Mouse (Mus musculus) intestine, embryonic 16.5 days (tissue): ENCODE data around the gene Mef2d. TPM values are rescaled to one million over a fixed set of nuclear protein-coding genes. Genes with fewer than 3 reads are reported as not detected.
"Not testable (repeated sequence)": the region's sequence is repeated elsewhere in the genome, so short reads cannot be mapped to it uniquely, and the experiment has no call there.

ENCODE experiments used
- ATAC-seq: fragments of 200-750 bp; cut with Nextera tagmentation; 2 replicates; pipeline ENCODE4 v1.8.0; 2017; ENCODE audit warnings: moderate TSS enrichment, moderate library complexity
- H3K27ac ChIP-seq: fragments of 300-500 bp; sonication (generic); 2 replicates; pipeline ENCODE4 v1.5.1; 2014; ENCODE audit warnings: mild to moderate bottlenecking, low read length
- H3K27me3 ChIP-seq: fragments of 300-500 bp; sonication (generic); replicated peaks from 2 replicates; pipeline ENCODE4 v1.6.1; 2014; ENCODE audit warnings: low read length, control low read depth, mixed read lengths; ENCODE audit not compliant: control insufficient read depth, insufficient read depth
- H3K36me3 ChIP-seq: fragments of 300-500 bp; sonication (generic); 2 replicates; pipeline ENCODE4 v1.6.1; 2014; ENCODE audit warnings: low read length, control low read depth; ENCODE audit not compliant: control insufficient read depth, insufficient read depth
- H3K4me1 ChIP-seq: fragments of 300-500 bp; sonication (generic); 2 replicates; pipeline ENCODE4 v1.6.1; 2014; ENCODE audit warnings: low read length, control low read depth, mixed read lengths; ENCODE audit not compliant: control insufficient read depth, insufficient read depth
- H3K4me2 ChIP-seq: fragments of 300-500 bp; sonication (generic); 2 replicates; pipeline ENCODE4 v1.6.1; 2014; ENCODE audit warnings: low read depth, low read length, control low read depth
- H3K4me3 ChIP-seq: fragments of 300-500 bp; sonication (generic); 2 replicates; pipeline ENCODE4 v1.5.1; 2014; ENCODE audit warnings: mild to moderate bottlenecking, low read length
- H3K9ac ChIP-seq: fragments of 300-500 bp; sonication (generic); 2 replicates; pipeline ENCODE4 v1.6.1; 2014; ENCODE audit warnings: low read depth, low read length
- H3K9me3 ChIP-seq: fragments of 300-500 bp; sonication (generic); 2 replicates; pipeline ENCODE4 v1.6.1; 2016; ENCODE audit warnings: low read length, control low read depth; ENCODE audit not compliant: control insufficient read depth
- WGBS: fragments of 180-500 bp; shearing (Covaris S2); extraction: QIAGEN DNeasy Blood & Tissue Kit; methylation state at CpG from one replicate; pipeline ENCODE4 v1.1.7; 2014; 5-methylcytosine and 5-hydroxymethylcytosine counted together
- polyA plus RNA-seq: library from polyadenylated mRNA; unstranded; fragments of >200 nt; fragmentation: Nextera tagmentation; extraction: Ambion mirVana; gene quantifications from 2 replicates; pipeline ENCODE4 v1.2.1, GENCODE M21; 2015

Mef2d gene
- polyA plus RNA-seq, 1 experiment from 2014 or later = 13.7 TPM

DNA sequence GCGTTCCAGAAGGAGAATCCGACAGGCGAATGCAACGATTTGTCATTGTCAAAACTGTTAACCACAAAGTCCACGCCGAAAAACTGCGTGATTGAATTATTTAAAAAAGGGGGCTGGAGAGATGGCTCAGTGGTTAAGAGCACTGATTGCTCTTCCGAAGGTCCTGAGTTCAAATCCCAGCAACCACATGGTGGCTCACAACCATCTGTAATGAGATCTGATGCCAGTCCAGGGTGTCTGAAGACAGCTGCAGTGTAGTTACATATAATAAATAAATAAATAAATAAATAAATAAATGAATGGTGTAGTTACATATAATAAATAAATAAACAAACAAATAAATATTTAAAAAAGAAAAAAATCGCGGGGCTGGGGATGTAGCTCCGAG is 36.2 kb downstream of the Mef2d start:
- H3K4me3 ChIP-seq = peak overlapping the region; percentile 47
- WGBS = 27% methylated on average over 11 of the region's 11 CpGs
- H3K27me3 ChIP-seq, H3K9me3 ChIP-seq, H3K36me3 ChIP-seq, H3K4me1 ChIP-seq: not testable (repeated sequence)
- peak overlapping the region; percentile 66 for H3K4me2 ChIP-seq
- H3K27ac ChIP-seq = peak overlapping the region; percentile 73
- H3K9ac ChIP-seq = peak overlapping the region; percentile 35
- ATAC-seq = peak; percentile 18; the same call in 1 of the 2 replicates

DNA sequence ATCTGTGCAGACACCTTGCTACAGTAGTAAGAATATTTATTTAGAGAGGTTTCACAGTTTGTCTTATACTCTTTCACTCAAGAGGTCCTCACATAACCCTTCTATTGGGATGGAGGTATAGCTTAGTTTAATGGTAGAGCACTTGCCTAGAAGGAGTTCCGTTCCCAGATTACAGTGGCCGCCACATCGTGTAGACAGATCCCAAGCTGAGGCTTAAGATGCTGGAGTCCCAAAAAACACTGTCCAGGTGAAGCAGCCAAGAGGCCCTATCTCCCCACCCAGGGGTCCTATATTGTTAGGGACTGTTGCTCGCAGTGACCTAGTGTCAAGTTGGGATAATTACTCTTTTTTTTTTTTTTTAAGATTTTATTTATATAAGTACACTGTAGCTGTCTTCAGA is 36.8 kb downstream of the Mef2d start:
- no peak for ATAC-seq
- 88% methylated on average over 4 of the region's 4 CpGs for WGBS
- Histone ChIP-seq H3K36me3 (no peaks in the 10 kb centered on the region), H3K9me3 (no peaks in the 10 kb centered on the region), H3K4me1 (peaks cover 5% of the 10 kb centered on the region; the same call in 1 of the 2 replicates), H3K27me3 (no peaks in the 10 kb centered on the region), H3K4me2 (no peak overlapping the region), H3K27ac (no peak overlapping the region), H3K4me3 (no peak overlapping the region), H3K9ac (no peak overlapping the region)

DNA sequence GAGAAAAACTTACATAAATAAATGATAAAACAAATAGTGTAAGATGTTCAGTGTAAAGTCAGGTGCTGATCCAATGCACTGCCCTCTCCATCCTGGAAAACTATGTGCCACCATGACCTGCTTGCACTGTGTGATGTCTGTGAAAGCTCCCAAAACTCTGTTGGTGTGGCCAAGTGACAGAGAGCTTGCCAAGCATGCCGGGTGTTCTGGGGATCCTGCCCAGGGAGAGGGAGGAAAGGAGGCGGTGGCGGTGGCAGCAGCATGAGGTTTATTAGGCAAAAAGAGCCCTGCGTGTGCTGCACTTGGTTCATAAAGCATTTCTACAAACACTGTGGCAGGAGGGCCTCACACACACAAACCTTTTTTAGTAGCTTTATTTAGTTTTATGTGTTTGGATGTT is 39.2 kb downstream of the Mef2d start:
- no peaks in the 10 kb centered on the region for H3K27me3 ChIP-seq
- no peak for ATAC-seq
- no peaks in the 10 kb centered on the region for H3K9me3 ChIP-seq
- peaks cover 3% of the 10 kb centered on the region; the same call in 1 of the 2 replicates for H3K4me1 ChIP-seq
- H3K27ac ChIP-seq = no peak overlapping the region
- H3K9ac ChIP-seq = no peak overlapping the region
- 64% methylated on average over 4 of the region's 4 CpGs for WGBS
- no peak overlapping the region for H3K4me3 ChIP-seq
- H3K4me2 ChIP-seq = no peak overlapping the region
- no peaks in the 10 kb centered on the region for H3K36me3 ChIP-seq

DNA sequence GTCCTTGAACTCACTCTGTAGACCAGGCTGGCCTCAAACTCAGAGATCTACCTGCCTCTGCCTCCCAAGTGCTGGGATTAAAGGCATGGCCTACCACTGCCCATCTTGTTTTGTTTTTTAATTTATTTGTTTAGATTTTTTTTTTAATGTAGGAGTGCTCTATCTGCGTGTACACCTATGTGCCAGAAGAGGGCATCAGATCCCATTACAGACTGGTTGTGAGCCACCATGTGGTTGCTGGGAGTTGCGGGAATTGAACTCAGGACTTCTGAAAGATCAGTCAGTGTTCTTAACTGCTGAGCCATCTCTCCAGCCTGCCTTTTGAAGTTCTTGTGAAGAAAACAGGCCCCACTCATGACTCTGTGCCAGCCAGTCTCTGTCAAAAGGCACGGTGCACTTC is 44.3 kb downstream of the Mef2d start:
- no peaks in the 10 kb centered on the region for H3K9me3 ChIP-seq

DNA sequence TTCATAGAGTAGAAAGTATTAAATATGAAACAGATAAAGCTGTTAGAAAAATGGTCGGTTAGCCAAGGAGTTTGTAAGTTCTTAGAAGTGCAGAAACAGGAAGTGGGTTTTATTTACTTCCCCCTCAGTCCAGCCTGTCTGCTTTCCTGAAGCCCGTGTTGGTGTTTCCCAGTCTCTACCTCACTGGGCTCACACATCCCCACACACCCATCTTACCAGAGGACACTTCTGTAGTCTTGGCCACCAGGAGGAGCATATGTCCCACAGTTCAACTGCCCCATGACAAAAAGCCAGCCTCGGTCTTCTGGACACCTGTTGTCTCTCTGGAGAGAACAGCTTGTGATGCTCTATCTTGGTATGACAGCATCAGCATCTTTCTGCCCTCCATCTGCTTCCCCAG is 49.0 kb downstream of the Mef2d start:
- no peak overlapping the region for H3K4me2 ChIP-seq
- H3K27me3 ChIP-seq = peaks cover 18% of the 10 kb centered on the region; the same call in 1 of the 2 replicates
- no peak overlapping the region for H3K4me3 ChIP-seq
- 27% methylated on average over 3 of the region's 3 CpGs for WGBS
- no peaks in the 10 kb centered on the region for H3K36me3 ChIP-seq
- no peak overlapping the region for H3K9ac ChIP-seq
- no peaks in the 10 kb centered on the region for H3K9me3 ChIP-seq
- no peak overlapping the region for H3K27ac ChIP-seq
- H3K4me1 ChIP-seq = no peaks in the 10 kb centered on the region
- ATAC-seq = no peak

More for the DNA sequence above, 44.3 kb downstream of the Mef2d start:
- Histone ChIP-seq H3K4me2 (no peak overlapping the region), H3K4me1 (no peaks in the 10 kb centered on the region), H3K27me3 (no peaks in the 10 kb centered on the region), H3K36me3 (no peaks in the 10 kb centered on the region), H3K9ac (no peak overlapping the region), H3K4me3 (no peak overlapping the region), H3K27ac (no peak overlapping the region)
- no peak for ATAC-seq
- WGBS = 67% methylated on average over 3 of the region's 3 CpGs

DNA sequence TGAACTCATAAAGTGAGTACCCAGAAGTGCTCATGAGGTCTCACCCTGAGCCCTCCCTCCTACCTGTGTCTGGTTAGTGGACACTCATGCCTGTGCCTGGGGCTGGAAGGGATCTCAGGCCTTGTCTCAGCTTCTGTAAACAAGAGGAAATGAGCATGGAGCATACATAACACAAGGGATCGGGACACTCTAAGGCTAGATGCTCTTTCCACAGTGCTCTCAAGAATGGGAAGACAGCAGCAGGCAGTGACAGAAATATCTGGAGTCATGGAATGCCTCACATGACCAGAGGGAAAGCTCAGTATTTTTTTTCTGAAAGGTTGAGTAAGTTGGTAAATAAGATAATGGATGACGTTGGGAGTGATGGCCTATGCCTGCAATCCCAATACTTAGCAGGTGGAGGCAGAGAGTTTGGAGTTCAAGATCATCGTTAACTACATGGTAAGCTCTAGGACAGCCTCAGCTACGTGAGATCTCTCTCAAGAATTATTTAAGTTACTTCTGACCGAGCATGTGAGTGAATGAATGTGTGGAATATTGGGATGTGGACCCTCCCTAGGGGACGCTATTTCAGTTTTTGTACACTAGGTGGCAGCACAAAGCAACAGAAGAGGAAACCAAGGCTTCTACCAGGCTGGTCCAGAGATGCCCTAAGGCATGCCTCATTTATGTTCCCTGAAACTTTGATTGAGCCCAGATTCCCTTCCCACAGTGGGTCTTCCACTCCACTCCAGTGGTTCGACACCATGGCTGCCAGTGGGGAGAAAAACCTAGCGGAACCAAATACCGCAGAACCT is 49.8 kb downstream of the Mef2d start:
- WGBS = 30% methylated on average over 9 of the region's 9 CpGs
- Histone ChIP-seq H3K27me3 (peaks cover 24% of the 10 kb centered on the region; the same call in 1 of the 2 replicates), H3K27ac (no peak overlapping the region), H3K4me3 (no peak overlapping the region), H3K36me3 (no peaks in the 10 kb centered on the region), H3K4me2 (no peak overlapping the region), H3K4me1 (no peaks in the 10 kb centered on the region), H3K9ac (no peak overlapping the region), H3K9me3 (no peaks in the 10 kb centered on the region)
- ATAC-seq = no peak

DNA sequence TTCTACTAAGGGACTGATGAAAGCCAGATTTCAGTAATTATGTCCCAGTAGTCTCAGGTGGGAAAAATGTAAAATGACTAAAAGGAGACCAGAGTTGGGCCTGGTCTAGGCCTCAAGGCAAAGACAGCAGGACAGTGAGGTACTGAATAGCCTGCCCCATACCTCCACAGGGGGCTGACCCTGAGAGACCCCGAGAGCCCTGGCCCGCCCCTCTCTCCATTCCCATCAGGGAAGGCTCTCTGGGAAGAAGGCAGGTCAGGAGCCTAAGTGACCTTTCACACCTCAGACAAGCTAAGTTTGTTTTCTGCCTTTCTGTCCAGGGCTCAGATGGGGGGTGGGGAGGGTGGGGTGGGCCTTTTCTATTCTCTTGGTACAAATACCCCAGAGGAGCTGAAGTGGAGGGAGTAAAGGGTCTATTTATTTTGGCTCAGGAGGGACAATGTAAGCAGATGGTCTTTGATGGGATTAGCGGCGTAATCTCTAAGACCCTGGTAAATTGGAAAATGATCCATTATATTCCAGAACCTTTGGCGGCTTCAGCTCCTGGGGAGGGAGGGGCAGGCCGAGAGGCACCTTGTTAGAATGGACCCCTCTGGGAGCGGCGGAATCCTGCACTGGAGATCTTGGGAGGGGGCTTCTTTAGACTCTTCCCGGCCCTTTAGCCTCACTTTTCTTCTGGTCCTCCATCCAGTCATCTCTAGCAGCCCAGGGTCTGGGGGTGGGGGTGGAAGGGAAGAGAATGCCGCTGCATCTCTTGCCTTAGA is 55.8 kb downstream of the Mef2d start:
- peaks cover 10% of the 10 kb centered on the region for H3K4me1 ChIP-seq
- WGBS = 12% methylated on average over 10 of the region's 10 CpGs
- no peak overlapping the region for H3K9ac ChIP-seq
- H3K9me3 ChIP-seq = no peaks in the 10 kb centered on the region
- no peak overlapping the region for H3K27ac ChIP-seq
- peaks cover 76% of the 10 kb centered on the region for H3K27me3 ChIP-seq
- no peak overlapping the region for H3K4me2 ChIP-seq
- H3K4me3 ChIP-seq = no peak overlapping the region
- no peaks in the 10 kb centered on the region for H3K36me3 ChIP-seq
- ATAC-seq = no peak

DNA sequence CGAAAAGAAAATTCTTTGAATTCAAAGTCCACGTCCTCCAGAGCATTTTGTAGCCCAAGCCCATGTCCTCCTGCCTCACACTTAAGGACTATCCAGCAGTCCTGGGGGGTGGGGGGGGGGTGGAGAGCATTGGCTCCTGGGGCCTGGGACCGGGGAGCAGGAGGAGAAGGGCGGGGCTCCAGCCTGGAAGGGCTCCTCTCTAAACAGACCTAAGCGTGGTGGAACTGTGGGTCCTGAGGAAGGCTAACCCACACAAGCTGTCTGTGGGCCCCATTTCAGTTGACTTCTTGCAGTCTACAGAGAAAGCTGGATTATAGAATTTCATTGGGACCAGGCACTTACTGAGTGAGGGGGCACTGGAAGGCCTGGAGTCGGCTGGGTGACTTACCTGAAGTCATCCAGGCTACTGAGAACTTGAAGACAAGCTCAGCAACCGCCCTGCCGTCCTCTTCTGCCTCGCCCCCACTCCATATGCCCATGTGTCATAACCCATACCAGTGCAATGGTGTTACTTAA is 56.4 kb downstream of the Mef2d start:
- H3K4me2 ChIP-seq = no peak overlapping the region
- H3K4me3 ChIP-seq = no peak overlapping the region
- H3K9me3 ChIP-seq = no peaks in the 10 kb centered on the region
- H3K9ac ChIP-seq = no peak overlapping the region
- 7% methylated on average over 9 of the region's 9 CpGs for WGBS
- no peak overlapping the region for H3K27ac ChIP-seq
- no peaks in the 10 kb centered on the region for H3K36me3 ChIP-seq
- peaks cover 10% of the 10 kb centered on the region for H3K4me1 ChIP-seq
- peaks cover 82% of the 10 kb centered on the region for H3K27me3 ChIP-seq
- no peak for ATAC-seq

DNA sequence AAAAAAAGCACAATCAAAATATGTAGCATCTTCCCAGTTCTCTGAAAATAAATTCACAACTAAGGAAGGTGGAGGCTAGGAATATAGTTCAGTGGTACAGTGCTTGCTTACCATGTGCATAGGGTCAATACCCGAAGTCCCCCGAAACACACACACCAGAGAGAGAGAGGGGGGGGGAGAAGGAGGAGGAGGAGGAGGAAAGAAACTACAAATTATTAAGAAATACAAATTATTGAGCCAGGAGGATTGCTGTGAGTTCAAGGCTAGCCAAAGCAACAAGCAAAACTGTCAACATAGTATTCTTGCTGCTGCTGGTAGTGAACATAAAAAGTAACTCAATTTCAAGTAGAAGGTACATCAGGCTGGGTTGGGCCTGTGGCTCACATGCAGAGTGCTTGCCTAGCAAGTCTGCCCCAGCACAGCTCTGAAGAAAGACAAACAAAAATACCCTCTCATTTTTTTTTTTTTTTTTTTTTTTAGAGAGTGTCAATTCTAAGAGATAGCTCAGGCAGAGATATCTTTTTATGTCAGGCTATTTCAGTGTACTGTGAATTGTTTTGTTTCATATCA is 57.5 kb downstream of the Mef2d start:
- H3K9ac ChIP-seq = no peak overlapping the region
- peaks cover 10% of the 10 kb centered on the region for H3K4me1 ChIP-seq
- H3K9me3 ChIP-seq = no peaks in the 10 kb centered on the region
- H3K4me3 ChIP-seq = no peak overlapping the region
- peaks cover 83% of the 10 kb centered on the region for H3K27me3 ChIP-seq
- H3K36me3 ChIP-seq = no peaks in the 10 kb centered on the region
- WGBS = 28% methylated on average over 2 of the region's 2 CpGs
- H3K27ac ChIP-seq = no peak overlapping the region
- no peak for ATAC-seq
- H3K4me2 ChIP-seq = no peak overlapping the region
